Mouse (Mus musculus) liver, embryonic 14.5 days (tissue): Measurements from ENCODE around the gene Mrm2. TPM values are rescaled to one million over a fixed set of nuclear protein-coding genes. Genes with fewer than 3 reads are reported as not detected.

Experiments
- ATAC-seq: fragments of 200-750 bp; cut with Nextera tagmentation; 2 replicates; pipeline ENCODE4 v1.8.0; 2017; ENCODE audit warnings: moderate number of reproducible peaks, mild to moderate bottlenecking, moderate library complexity; ENCODE audit not compliant: insufficient read depth
- DNase-seq, 3 experiments: peaks; one replicate each; pipeline ENCODE4 v3.0.0-alpha.2; 2012 to 2013; ENCODE audit warnings: low read depth in 3 of 3, low spot score in 3 of 3
- H3K27ac ChIP-seq: fragments of 300-500 bp; sonication (generic); 2 replicates; pipeline ENCODE4 v1.5.1; 2014; ENCODE audit warnings: moderate library complexity, mild to moderate bottlenecking, control low read depth, inconsistent platforms
- H3K27me3 ChIP-seq: fragments of 300-500 bp; sonication (generic); 2 replicates; pipeline ENCODE4 v1.6.1; 2014; ENCODE audit warnings: mild to moderate bottlenecking, low read length, moderate library complexity; ENCODE audit not compliant: control insufficient read depth, insufficient read depth
- H3K36me3 ChIP-seq: fragments of 300-500 bp; sonication (generic); replicated peaks from 2 replicates; pipeline ENCODE4 v1.6.1; 2014; ENCODE audit warnings: low read depth; ENCODE audit not compliant: control insufficient read depth, insufficient read depth
- H3K4me1 ChIP-seq, 2 experiments: fragments of 200-500 bp in 1 of 2; fragments of 300-500 bp in 1 of 2; sonication (generic) in 1 of 2; replicated peaks; 2 replicates each; pipeline ENCODE4 v1.6.1; 2012 to 2014; ENCODE audit warnings: antibody characterized with exemption in 1 of 2, inconsistent platforms in 1 of 2, low read length in 1 of 2; ENCODE audit not compliant: control insufficient read depth in 2 of 2, insufficient read depth in 2 of 2
- H3K4me2 ChIP-seq: fragments of 300-500 bp; sonication (generic); 2 replicates; pipeline ENCODE4 v1.6.1; 2014; ENCODE audit warnings: low read depth, mild to moderate bottlenecking, control low read depth, moderate library complexity
- H3K4me3 ChIP-seq, 2 experiments: fragments of 200-500 bp in 1 of 2; fragments of 300-500 bp in 1 of 2; sonication (generic) in 1 of 2; 2 replicates each; pipeline ENCODE4 v1.5.1; 2012 to 2014; ENCODE audit warnings: low read depth in 2 of 2, low read length in 2 of 2, mild to moderate bottlenecking in 2 of 2, control low read depth in 1 of 2, inconsistent platforms in 1 of 2, moderate library complexity in 1 of 2; ENCODE audit not compliant: insufficient read depth in 1 of 2
- H3K9ac ChIP-seq: fragments of 300-500 bp; sonication (generic); replicated peaks from 2 replicates; pipeline ENCODE4 v1.6.1; 2014; ENCODE audit warnings: mild to moderate bottlenecking, control low read depth, moderate library complexity
- H3K9me3 ChIP-seq: fragments of 300-500 bp; sonication (generic); 2 replicates; pipeline ENCODE4 v1.6.1; 2016; ENCODE audit warnings: low read length, mixed read lengths; ENCODE audit not compliant: control insufficient read depth
- CTCF ChIP-seq: IDR thresholded peaks from 2 replicates; pipeline ENCODE4 v1.5.1; 2016; ENCODE audit warnings: antibody characterized with exemption, low read depth, control low read depth
- EP300 ChIP-seq: IDR thresholded peaks from 2 replicates; pipeline ENCODE4 v1.6.1; 2016; ENCODE audit warnings: antibody characterized with exemption, low read depth
- WGBS: fragments of 180-500 bp; shearing (Covaris S2); extraction: QIAGEN DNeasy Blood & Tissue Kit; methylation state at CpG from one replicate; pipeline ENCODE4 v1.1.7; 2014; ENCODE audit not compliant: insufficient replicate concordance; 5-methylcytosine and 5-hydroxymethylcytosine counted together
- polyA plus RNA-seq, 2 experiments: library from polyadenylated mRNA; depleted of rRNA in 1 of 2; stranded (reverse) in 1 of 2; unstranded in 1 of 2; fragments of >200 nt; fragmentation: Nextera tagmentation in 1 of 2; extraction: Ambion mirVana in 1 of 2; gene quantifications; 2 replicates each; pipeline versions ENCODE4 v1.2.1 to v1.2.3; 2012 to 2014

Mrm2 gene
- polyA plus RNA-seq, 2 experiments, result 6.6 to 9.5 TPM

GRCm38 (mm10) chr5:140346050-140346449 lies 14.4 kb upstream of the Mrm2 start:
- 53% methylated on average over 1 of the region's 1 CpGs for WGBS
- no peak for TF ChIP-seq CTCF
- TF ChIP-seq EP300, result no peak
- no peaks in the 10 kb centered on the region for H3K9me3 ChIP-seq
- H3K27me3 ChIP-seq, result no peaks in the 10 kb centered on the region
- H3K9ac ChIP-seq, result no peak overlapping the region
- H3K4me1 ChIP-seq, result no peaks in the 10 kb centered on the region
- H3K4me3 ChIP-seq, result no peak overlapping the region
- no peak for ATAC-seq
- no peaks in the 10 kb centered on the region; the same call in 1 of the 2 replicates for H3K36me3 ChIP-seq
- H3K4me2 ChIP-seq, result no peak overlapping the region
- DNase-seq, result no peak
- no peak overlapping the region for H3K27ac ChIP-seq

GRCm38 (mm10) chr5:140345244-140345643 lies 13.5 kb upstream of the Mrm2 start:
- TF ChIP-seq CTCF, result no peak
- no peak for TF ChIP-seq EP300
- Histone ChIP-seq H3K9ac (no peak overlapping the region), H3K36me3 (no peaks in the 10 kb centered on the region; the same call in 1 of the 2 replicates), H3K27ac (no peak overlapping the region), H3K4me3 (no peak overlapping the region), H3K4me2 (no peak overlapping the region), H3K4me1 (no peaks in the 10 kb centered on the region), H3K27me3 (no peaks in the 10 kb centered on the region), H3K9me3 (no peaks in the 10 kb centered on the region)
- 64% methylated on average over 4 of the region's 4 CpGs for WGBS
- DNase-seq, result no peak
- ATAC-seq, result no peak

- WGBS, result 72% methylated on average over 4 of the region's 4 CpGs
- ATAC-seq, result no peak
- H3K4me3 ChIP-seq, result no peak overlapping the region
- no peaks in the 10 kb centered on the region for H3K4me1 ChIP-seq
- TF ChIP-seq EP300 (no peak), CTCF (peak; percentile 13; the same call in 1 of the 2 replicates)
- no peak overlapping the region for H3K9ac ChIP-seq
- no peaks in the 10 kb centered on the region for H3K9me3 ChIP-seq
- no peak overlapping the region for H3K27ac ChIP-seq
- DNase-seq, result no peak
- H3K27me3 ChIP-seq, result no peaks in the 10 kb centered on the region
- no peak overlapping the region for H3K4me2 ChIP-seq
- H3K36me3 ChIP-seq, result no peaks in the 10 kb centered on the region; the same call in 1 of the 2 replicates
Observed at GRCm38 (mm10) chr5:140342880-140343279, 11.2 kb upstream of the Mrm2 start.

GRCm38 (mm10) chr5:140339836-140340235 lies 8.1 kb upstream of the Mrm2 start:
- Histone ChIP-seq H3K27ac (no peak overlapping the region), H3K9ac (no peak overlapping the region), H3K27me3 (no peaks in the 10 kb centered on the region), H3K36me3 (no peaks in the 10 kb centered on the region), H3K4me3 (no peak overlapping the region), H3K4me2 (no peak overlapping the region), H3K4me1 (no peaks in the 10 kb centered on the region), H3K9me3 (no peaks in the 10 kb centered on the region)
- TF ChIP-seq EP300 (no peak), CTCF (no peak)
- 64% methylated on average over 3 of the region's 3 CpGs for WGBS
- DNase-seq (no peak), ATAC-seq (no peak)

- H3K4me3 ChIP-seq, result no peak overlapping the region
- no peak overlapping the region for H3K27ac ChIP-seq
- 85% methylated on average over 4 of the region's 4 CpGs for WGBS
- ATAC-seq (no peak), DNase-seq (no peak)
- H3K4me2 ChIP-seq, result no peak overlapping the region
- no peaks in the 10 kb centered on the region for H3K27me3 ChIP-seq
- H3K4me1 ChIP-seq, result no peaks in the 10 kb centered on the region
- TF ChIP-seq EP300 (no peak), CTCF (peak; percentile 64)
- H3K9ac ChIP-seq, result no peak overlapping the region
- H3K9me3 ChIP-seq, result no peaks in the 10 kb centered on the region
- no peaks in the 10 kb centered on the region for H3K36me3 ChIP-seq
Observed at GRCm38 (mm10) chr5:140338779-140339178, 7.1 kb upstream of the Mrm2 start.
